ENCODE assay signal across 8 mouse cellular contexts in genomic region chr17:46854640-46855110, GRCm38 (mm10). TPM values are rescaled to one million over a fixed set of nuclear protein-coding genes. Genes with fewer than 3 reads are reported as not detected.
DNase-seq lines count a peak whose midpoint lies in the region; ATAC-seq and TF ChIP-seq lines count a peak whose summit lies in the region.

No protein-coding gene starts in this region.

- peaks cover 17% of the 10 kb centered on the region for H3K4me1 ChIP-seq in lung, embryonic 14.5 days (ENCODE audit: insufficient read depth)
- peaks cover 37% of the 10 kb centered on the region for H3K4me1 ChIP-seq in embryonic facial prominence, embryonic 10.5 days
- H3K4me1 ChIP-seq in hindbrain, embryonic 13.5 days (replicated peaks), result peaks cover 42% of the 10 kb centered on the region
- peaks cover 44% of the 10 kb centered on the region for H3K4me1 ChIP-seq in liver, embryonic 15.5 days (replicated peaks)

- peak overlapping the region; percentile 70; the same call in 1 of the 2 replicates for H3K27ac ChIP-seq in lung, embryonic 14.5 days (ENCODE audit: low read depth)
- H3K27ac ChIP-seq in embryonic facial prominence, embryonic 10.5 days (replicated peaks), result peak overlapping the region; percentile 60
- H3K27ac ChIP-seq in hindbrain, embryonic 13.5 days, result peak overlapping the region; percentile 74
- H3K27ac ChIP-seq in liver, embryonic 15.5 days (replicated peaks), result peak overlapping the region; percentile 63

- H3K9me3 ChIP-seq in lung, embryonic 14.5 days (ENCODE audit: low read depth, low read length), result no peaks in the 10 kb centered on the region
- H3K9me3 ChIP-seq in embryonic facial prominence, embryonic 10.5 days, result no peaks in the 10 kb centered on the region
- H3K9me3 ChIP-seq in hindbrain, embryonic 13.5 days, result no peaks in the 10 kb centered on the region
- H3K9me3 ChIP-seq in liver, embryonic 15.5 days (replicated peaks), result no peaks in the 10 kb centered on the region

- no peak for TF ChIP-seq CTCF in lung, embryonic 14.5 days (IDR thresholded peaks at IDR 0.05; ENCODE audit: low read depth)

- peak overlapping the region; percentile 95; the same call in 1 of the 2 replicates for H3K4me3 ChIP-seq in lung, embryonic 14.5 days (ENCODE audit: low read depth, low read length)
- H3K4me3 ChIP-seq in embryonic facial prominence, embryonic 10.5 days, result peak overlapping the region; percentile 96; the same call in 1 of the 2 replicates
- H3K4me3 ChIP-seq in hindbrain, embryonic 13.5 days, result peak overlapping the region; percentile 94
- no peak overlapping the region for H3K4me3 ChIP-seq in liver, embryonic 15.5 days (replicated peaks)

- DNase-seq in lung, embryonic 14.5 days, result no peak
- no peak for DNase-seq in lung, postnatal 14 days
- no peak for DNase-seq in embryonic facial prominence, embryonic 10.5 days (ENCODE audit: low spot score)
- no peak for DNase-seq in layer of hippocampus, postnatal 14 days (ENCODE audit: low spot score in 2 of 2)
- no peak for DNase-seq in gastrocnemius, adult 18-20 months (ENCODE audit: low spot score)
- DNase-seq in right cerebral cortex, postnatal 4 days, result no peak

- 0 out of 2 replicates have a peak, but pooled peaks cover 7% of the 10 kb centered on the region for H3K36me3 ChIP-seq in lung, embryonic 14.5 days (ENCODE audit: insufficient read depth)
- peaks cover 5% of the 10 kb centered on the region; the same call in 1 of the 2 replicates for H3K36me3 ChIP-seq in embryonic facial prominence, embryonic 10.5 days (replicated peaks)
- no peaks in the 10 kb centered on the region for H3K36me3 ChIP-seq in hindbrain, embryonic 13.5 days
- H3K36me3 ChIP-seq in liver, embryonic 15.5 days (replicated peaks), result no peaks in the 10 kb centered on the region

- WGBS in lung, embryonic 14.5 days, result 59% methylated on average over 8 of the region's 8 CpGs
- WGBS in embryonic facial prominence, embryonic 10.5 days, result 84% methylated on average over 8 of the region's 8 CpGs
- WGBS in hindbrain, embryonic 13.5 days, result 83% methylated on average over 8 of the region's 8 CpGs
- 45% methylated on average over 8 of the region's 8 CpGs for WGBS in liver, embryonic 15.5 days (ENCODE audit: insufficient replicate concordance)

- peak overlapping the region; percentile 20; the same call in 1 of the 2 replicates for H3K9ac ChIP-seq in lung, embryonic 14.5 days
- peak overlapping the region; percentile 61 for H3K9ac ChIP-seq in hindbrain, embryonic 13.5 days
- no peak overlapping the region for H3K9ac ChIP-seq in liver, embryonic 15.5 days

- ATAC-seq in lung, embryonic 14.5 days (ENCODE audit: insufficient read depth), result no peak
- ATAC-seq in hindbrain, embryonic 13.5 days (ENCODE audit: low FRiP score), result no peak
- ATAC-seq in liver, embryonic 15.5 days (ENCODE audit: insufficient read depth), result no peak

- no peaks in the 10 kb centered on the region for H3K27me3 ChIP-seq in lung, embryonic 14.5 days (ENCODE audit: insufficient read depth, low read length)
- H3K27me3 ChIP-seq in embryonic facial prominence, embryonic 10.5 days (replicated peaks; ENCODE audit: low read depth, poor library complexity, severe bottlenecking), result no peaks in the 10 kb centered on the region
- H3K27me3 ChIP-seq in hindbrain, embryonic 13.5 days, result no peaks in the 10 kb centered on the region
- no peaks in the 10 kb centered on the region for H3K27me3 ChIP-seq in liver, embryonic 15.5 days

- H3K4me2 ChIP-seq in lung, embryonic 14.5 days, result peak overlapping the region; percentile 80
- peak overlapping the region; percentile 70 for H3K4me2 ChIP-seq in hindbrain, embryonic 13.5 days
- H3K4me2 ChIP-seq in liver, embryonic 15.5 days, result peak overlapping the region; percentile 79

RNA-seq across cellular contexts. Expression of gene Bicral, which starts 3.6 kb away (rescaled TPM):
- polyA plus RNA-seq in lung, embryonic 14.5 days (2014; fragmentation: Nextera tagmentation; extraction: Ambion mirVana), result 4.7 and 6.5 TPM in 2 replicates
- polyA plus RNA-seq in embryonic facial prominence, embryonic 10.5 days (2016; fragmentation: Nextera tagmentation; extraction: Ambion mirVana), result 3.0 and 4.4 TPM in 2 replicates
- polyA plus RNA-seq in hindbrain, embryonic 13.5 days (2015; fragmentation: Nextera tagmentation; extraction: Ambion mirVana), result 5.9 and 7.8 TPM in 2 replicates
- polyA plus RNA-seq in liver, embryonic 15.5 days (2015; fragmentation: Nextera tagmentation; extraction: Ambion mirVana), result 2.6 and 2.9 TPM in 2 replicates
- 10 to 100 TPM; 38.6 to 43.7 TPM for total RNA-seq in layer of hippocampus, postnatal 14 days (2021)
- total RNA-seq in gastrocnemius, adult 18-20 months (2021), result 10 to 100 TPM in 1 of 2 experiments, 1 to 10 TPM in 1; 9.3 to 13.7 TPM

RNA-seq across cellular contexts. Expression of gene Tbcc, which starts 35.8 kb away (rescaled TPM):
- 58.5 and 61.2 TPM in 2 replicates for polyA plus RNA-seq in lung, embryonic 14.5 days (2014; fragmentation: Nextera tagmentation; extraction: Ambion mirVana)
- 52.9 and 57.9 TPM in 2 replicates for polyA plus RNA-seq in embryonic facial prominence, embryonic 10.5 days (2016; fragmentation: Nextera tagmentation; extraction: Ambion mirVana)
- polyA plus RNA-seq in hindbrain, embryonic 13.5 days (2015; fragmentation: Nextera tagmentation; extraction: Ambion mirVana), result 58.7 and 63.7 TPM in 2 replicates
- 20.9 and 23.2 TPM in 2 replicates for polyA plus RNA-seq in liver, embryonic 15.5 days (2015; fragmentation: Nextera tagmentation; extraction: Ambion mirVana)
- total RNA-seq in layer of hippocampus, postnatal 14 days (2021), result 10 to 100 TPM; 36.4 to 38.2 TPM
- total RNA-seq in gastrocnemius, adult 18-20 months (2021), result 1 to 10 TPM; 7.1 to 7.4 TPM

RNA-seq across cellular contexts. Expression of gene Prph2, which starts 55.6 kb away (rescaled TPM):
- not detected in 2 replicates for polyA plus RNA-seq in lung, embryonic 14.5 days (2014; fragmentation: Nextera tagmentation; extraction: Ambion mirVana)
- not detected in 2 replicates for polyA plus RNA-seq in embryonic facial prominence, embryonic 10.5 days (2016; fragmentation: Nextera tagmentation; extraction: Ambion mirVana)
- not detected in 2 replicates for polyA plus RNA-seq in hindbrain, embryonic 13.5 days (2015; fragmentation: Nextera tagmentation; extraction: Ambion mirVana)
- not detected in 2 replicates for polyA plus RNA-seq in liver, embryonic 15.5 days (2015; fragmentation: Nextera tagmentation; extraction: Ambion mirVana)
- not detected for total RNA-seq in layer of hippocampus, postnatal 14 days (2021)
- total RNA-seq in gastrocnemius, adult 18-20 months (2021), result not detected
